Mouse (Mus musculus) liver, embryonic 12.5 days (tissue): ENCODE results near the gene Sarnp. TPM values are rescaled to one million over a fixed set of nuclear protein-coding genes. Genes with fewer than 3 reads are reported as not detected.

Source experiments
- ATAC-seq: fragments of 200-750 bp; cut with Nextera tagmentation; 2 replicates; pipeline ENCODE4 v1.8.0; 2017; ENCODE audit warnings: moderate number of reproducible peaks, mild to moderate bottlenecking, moderate library complexity
- H3K27ac ChIP-seq: fragments of 300-500 bp; sonication (generic); 2 replicates; pipeline ENCODE4 v1.5.1; 2016; ENCODE audit warnings: mild to moderate bottlenecking
- H3K27me3 ChIP-seq: fragments of 300-500 bp; sonication (generic); replicated peaks from 2 replicates; pipeline ENCODE4 v1.6.1; 2016; ENCODE audit warnings: mild to moderate bottlenecking, moderate library complexity
- H3K36me3 ChIP-seq: fragments of 300-500 bp; sonication (generic); 2 replicates; pipeline ENCODE4 v1.6.1; 2016; ENCODE audit warnings: mild to moderate bottlenecking, moderate library complexity
- H3K4me1 ChIP-seq: fragments of 300-500 bp; sonication (generic); 2 replicates; pipeline ENCODE4 v1.6.1; 2016
- H3K4me2 ChIP-seq: fragments of 300-500 bp; sonication (generic); 2 replicates; pipeline ENCODE4 v1.6.1; 2016; ENCODE audit warnings: mild to moderate bottlenecking, moderate library complexity
- H3K4me3 ChIP-seq: fragments of 300-500 bp; sonication (generic); 2 replicates; pipeline ENCODE4 v1.5.1; 2016; ENCODE audit warnings: mild to moderate bottlenecking, moderate library complexity
- H3K9ac ChIP-seq: fragments of 300-500 bp; sonication (generic); 2 replicates; pipeline ENCODE4 v1.6.1; 2016; ENCODE audit warnings: mild to moderate bottlenecking, moderate library complexity
- H3K9me3 ChIP-seq: fragments of 300-500 bp; sonication (generic); replicated peaks from 2 replicates; pipeline ENCODE4 v1.6.1; 2016; ENCODE audit warnings: mild to moderate bottlenecking, moderate library complexity
- WGBS: fragments of 180-500 bp; shearing (Covaris S2); methylation state at CpG from one replicate; pipeline ENCODE4 v1.1.7; 2016; ENCODE audit not compliant: insufficient replicate concordance; 5-methylcytosine and 5-hydroxymethylcytosine counted together
- polyA plus RNA-seq: library from polyadenylated mRNA; unstranded; fragments of >200 nt; fragmentation: Nextera tagmentation; extraction: Ambion mirVana; gene quantifications from 2 replicates; pipeline ENCODE4 v1.2.1, GENCODE M21; 2016

Gene Sarnp
- polyA plus RNA-seq: 154 and 161 TPM in 2 replicates

GRCm38 (mm10) chr10:128817033-128817432, at the start of gene Sarnp:
TSS of gene Sarnp (plus strand) at chr10:128817333.
- Histone ChIP-seq H3K36me3 (peaks cover 67% of the 10 kb centered on the region), H3K4me3 (no peak within 1 kb of the TSS), H3K9ac (no peak within 1 kb of the TSS), H3K27ac (no peak within 1 kb of the TSS), H3K4me2 (no peak within 1 kb of the TSS), H3K27me3 (no peaks in the 10 kb centered on the region), H3K9me3 (no peaks in the 10 kb centered on the region), H3K4me1 (peaks cover 14% of the 10 kb centered on the region)
- no peak for ATAC-seq
- 86% methylated on average over 13 of the region's 13 CpGs for WGBS

- H3K4me3 ChIP-seq: no peak overlapping the region
- no peaks in the 10 kb centered on the region for H3K36me3 ChIP-seq
- 0 out of 2 replicates have a peak, but pooled peaks have one; percentile 37 for ATAC-seq
- WGBS: 43% methylated on average over 2 of the region's 2 CpGs
- no peak overlapping the region for H3K9ac ChIP-seq
- no peak overlapping the region for H3K27ac ChIP-seq
- no peaks in the 10 kb centered on the region for H3K27me3 ChIP-seq
- no peak overlapping the region for H3K4me2 ChIP-seq
- no peaks in the 10 kb centered on the region for H3K9me3 ChIP-seq
- peaks cover 7% of the 10 kb centered on the region for H3K4me1 ChIP-seq
Measured at GRCm38 (mm10) chr10:128772895-128773294, 44.2 kb upstream of the Sarnp start.

- H3K27ac ChIP-seq: no peak overlapping the region
- WGBS: 23% methylated on average over 5 of the region's 5 CpGs
- H3K36me3 ChIP-seq: no peaks in the 10 kb centered on the region
- no peak for ATAC-seq
- H3K4me2 ChIP-seq: no peak overlapping the region
- H3K4me1 ChIP-seq: peaks cover 7% of the 10 kb centered on the region
- no peak overlapping the region for H3K4me3 ChIP-seq
- H3K9ac ChIP-seq: no peak overlapping the region
- no peaks in the 10 kb centered on the region for H3K27me3 ChIP-seq
- no peaks in the 10 kb centered on the region for H3K9me3 ChIP-seq
Measured at GRCm38 (mm10) chr10:128773685-128774084, 43.4 kb upstream of the Sarnp start.

- Histone ChIP-seq H3K27ac (peak overlapping the region; percentile 47; the same call in 1 of the 2 replicates), H3K36me3 (no peaks in the 10 kb centered on the region), H3K9me3 (peaks cover 3% of the 10 kb centered on the region; the same call in 1 of the 2 replicates), H3K9ac (no peak overlapping the region), H3K4me1 (peaks cover 18% of the 10 kb centered on the region), H3K4me3 (no peak overlapping the region), H3K27me3 (no peaks in the 10 kb centered on the region), H3K4me2 (no peak overlapping the region)
- ATAC-seq: no peak
- WGBS: 81% methylated on average over 2 of the region's 2 CpGs
Measured at GRCm38 (mm10) chr10:128778441-128778840, 38.7 kb upstream of the Sarnp start.

- Histone ChIP-seq H3K4me3 (no peak overlapping the region), H3K9me3 (peaks cover 10% of the 10 kb centered on the region), H3K27ac (peak overlapping the region; percentile 47), H3K4me1 (peaks cover 16% of the 10 kb centered on the region; the same call in 1 of the 2 replicates), H3K36me3 (peaks cover 2% of the 10 kb centered on the region; the same call in 1 of the 2 replicates), H3K4me2 (no peak overlapping the region), H3K9ac (no peak overlapping the region), H3K27me3 (no peaks in the 10 kb centered on the region)
- peak; percentile 71; the same call in 1 of the 2 replicates for ATAC-seq
- 19% methylated on average over 8 of the region's 8 CpGs for WGBS
Measured at GRCm38 (mm10) chr10:128779011-128779795, 37.9 kb upstream of the Sarnp start.

GRCm38 (mm10) chr10:128780200-128780599, 36.9 kb upstream of the Sarnp start:
- 0 out of 2 replicates have a peak overlapping the region, but pooled peaks have one; percentile 14 for H3K27ac ChIP-seq

GRCm38 (mm10) chr10:128790398-128791124, 26.6 kb upstream of the Sarnp start, which contains the start of gene Mmp19:
TSS of gene Mmp19 (plus strand) at chr10:128790910.
- Histone ChIP-seq H3K4me3 (peak within 1 kb of the TSS; percentile 37), H3K9me3 (no peaks in the 10 kb centered on the region), H3K4me1 (peaks cover 3% of the 10 kb centered on the region), H3K9ac (0 out of 2 replicates have a peak within 1 kb of the TSS, but pooled peaks have one; percentile 27), H3K4me2 (peak within 1 kb of the TSS; percentile 43), H3K27me3 (no peaks in the 10 kb centered on the region), H3K27ac (peak within 1 kb of the TSS; percentile 45; the same call in 1 of the 2 replicates), H3K36me3 (peaks cover 2% of the 10 kb centered on the region; the same call in 1 of the 2 replicates)
- ATAC-seq: peak; percentile 64
- 58% methylated on average over 7 of the region's 7 CpGs for WGBS

More at GRCm38 (mm10) chr10:128780200-128780599, 36.9 kb upstream of the Sarnp start:
- no peak for ATAC-seq
- no peak overlapping the region for H3K4me3 ChIP-seq
- no peak overlapping the region for H3K9ac ChIP-seq
- peaks cover 3% of the 10 kb centered on the region; the same call in 1 of the 2 replicates for H3K36me3 ChIP-seq
- H3K27me3 ChIP-seq: no peaks in the 10 kb centered on the region
- no peak overlapping the region for H3K4me2 ChIP-seq
- peaks cover 16% of the 10 kb centered on the region; the same call in 1 of the 2 replicates for H3K4me1 ChIP-seq
- WGBS: 41% methylated on average over 1 of the region's 1 CpGs
- peaks cover 12% of the 10 kb centered on the region for H3K9me3 ChIP-seq

- no peak for ATAC-seq
- H3K4me1 ChIP-seq: peaks cover 3% of the 10 kb centered on the region
Measured at GRCm38 (mm10) chr10:128792041-128792440, 25.1 kb upstream of the Sarnp start.

GRCm38 (mm10) chr10:128793258-128793657, 23.9 kb upstream of the Sarnp start:
- H3K27me3 ChIP-seq: 0 out of 2 replicates have a peak, but pooled peaks cover 5% of the 10 kb centered on the region
- no peak for ATAC-seq
- H3K4me2 ChIP-seq: no peak overlapping the region
- H3K9me3 ChIP-seq: no peaks in the 10 kb centered on the region
- H3K4me1 ChIP-seq: peaks cover 3% of the 10 kb centered on the region
- H3K36me3 ChIP-seq: peaks cover 4% of the 10 kb centered on the region; the same call in 1 of the 2 replicates
- 79% methylated on average over 1 of the region's 1 CpGs for WGBS
- no peak overlapping the region for H3K4me3 ChIP-seq
- H3K9ac ChIP-seq: no peak overlapping the region
- no peak overlapping the region for H3K27ac ChIP-seq

More at GRCm38 (mm10) chr10:128792041-128792440, 25.1 kb upstream of the Sarnp start:
- Histone ChIP-seq H3K36me3 (peaks cover 4% of the 10 kb centered on the region; the same call in 1 of the 2 replicates), H3K4me3 (no peak overlapping the region), H3K27ac (no peak overlapping the region), H3K27me3 (0 out of 2 replicates have a peak, but pooled peaks cover 5% of the 10 kb centered on the region), H3K9ac (no peak overlapping the region), H3K9me3 (no peaks in the 10 kb centered on the region), H3K4me2 (no peak overlapping the region)

- 0 out of 2 replicates have a peak, but pooled peaks cover 5% of the 10 kb centered on the region for H3K27me3 ChIP-seq
- H3K9me3 ChIP-seq: no peaks in the 10 kb centered on the region
- H3K27ac ChIP-seq: no peak overlapping the region
- 63% methylated on average over 5 of the region's 5 CpGs for WGBS
- H3K36me3 ChIP-seq: peaks cover 10% of the 10 kb centered on the region
- peaks cover 3% of the 10 kb centered on the region for H3K4me1 ChIP-seq
- no peak for ATAC-seq
- H3K4me3 ChIP-seq: no peak overlapping the region
- H3K4me2 ChIP-seq: no peak overlapping the region
- H3K9ac ChIP-seq: no peak overlapping the region
Measured at GRCm38 (mm10) chr10:128794391-128794790, 22.7 kb upstream of the Sarnp start.

- Histone ChIP-seq H3K27ac (no peak overlapping the region), H3K27me3 (0 out of 2 replicates have a peak, but pooled peaks cover 5% of the 10 kb centered on the region), H3K36me3 (peaks cover 21% of the 10 kb centered on the region), H3K4me2 (no peak overlapping the region), H3K9ac (no peak overlapping the region), H3K4me1 (peaks cover 3% of the 10 kb centered on the region), H3K4me3 (no peak overlapping the region), H3K9me3 (no peaks in the 10 kb centered on the region)
- WGBS: 94% methylated on average over 3 of the region's 3 CpGs
- no peak for ATAC-seq
Measured at GRCm38 (mm10) chr10:128795581-128795980, 21.6 kb upstream of the Sarnp start.
